Mouse (Mus musculus) midbrain, embryonic 14.5 days (tissue): Measurements from ENCODE around the gene Arrb1. TPM values are rescaled to one million over a fixed set of nuclear protein-coding genes. Genes with fewer than 3 reads are reported as not detected.
A peak's percentile ranks its signal among the peaks of the same experiment; 100 is the strongest.

Experiments
- ATAC-seq: fragments of 200-750 bp; cut with Nextera tagmentation; 2 replicates; pipeline ENCODE4 v1.8.0; 2017; ENCODE audit warnings: moderate number of reproducible peaks, moderate library complexity; ENCODE audit not compliant: low FRiP score, low TSS enrichment
- DNase-seq: peaks from one replicate; pipeline ENCODE4 v3.0.0-alpha.2; 2015
- H3K27ac ChIP-seq: fragments of 300-500 bp; sonication (generic); replicated peaks from 2 replicates; pipeline ENCODE4 v1.5.1; 2014; ENCODE audit warnings: mild to moderate bottlenecking, low read depth, low read length, moderate library complexity
- H3K27me3 ChIP-seq: fragments of 300-500 bp; sonication (generic); 2 replicates; pipeline ENCODE4 v1.6.1; 2014; ENCODE audit warnings: low read length, control low read depth, mixed read lengths; ENCODE audit not compliant: control insufficient read depth, insufficient read depth
- H3K36me3 ChIP-seq: fragments of 300-500 bp; sonication (generic); 2 replicates; pipeline ENCODE4 v1.6.1; 2014; ENCODE audit warnings: low read length, control low read depth; ENCODE audit not compliant: control insufficient read depth, insufficient read depth
- H3K4me1 ChIP-seq: fragments of 300-500 bp; sonication (generic); 2 replicates; pipeline ENCODE4 v1.6.1; 2014; ENCODE audit warnings: mild to moderate bottlenecking, antibody characterized with exemption, low read length, control low read depth; ENCODE audit not compliant: control insufficient read depth, insufficient read depth
- H3K4me2 ChIP-seq: fragments of 300-500 bp; sonication (generic); 2 replicates; pipeline ENCODE4 v1.6.1; 2014; ENCODE audit warnings: mild to moderate bottlenecking, low read length, moderate library complexity
- H3K4me3 ChIP-seq: fragments of 300-500 bp; sonication (generic); replicated peaks from 2 replicates; pipeline ENCODE4 v1.5.1; 2014; ENCODE audit warnings: low read depth, low read length
- H3K9ac ChIP-seq: fragments of 300-500 bp; sonication (generic); replicated peaks from 2 replicates; pipeline ENCODE4 v1.6.1; 2014; ENCODE audit warnings: mild to moderate bottlenecking, low read length, moderate library complexity
- H3K9me3 ChIP-seq: fragments of 300-500 bp; sonication (generic); 2 replicates; pipeline ENCODE4 v1.6.1; 2016; ENCODE audit warnings: low read length, control low read depth, mixed read lengths; ENCODE audit not compliant: control insufficient read depth
- WGBS: fragments of 180-500 bp; shearing (Covaris S2); extraction: QIAGEN DNeasy Blood & Tissue Kit; methylation state at CpG from one replicate; pipeline ENCODE4 v1.1.7; 2014; 5-methylcytosine and 5-hydroxymethylcytosine counted together
- polyA plus RNA-seq: library from polyadenylated mRNA; unstranded; fragments of >200 nt; fragmentation: Nextera tagmentation; extraction: Ambion mirVana; gene quantifications from 2 replicates; pipeline ENCODE4 v1.2.1, GENCODE M21; 2014

The Arrb1 gene
- polyA plus RNA-seq, 1 experiment from 2014 or later, result 10.3 TPM

- 5% methylated on average over 11 of the region's 11 CpGs for WGBS
- peak overlapping the region; percentile 41 for H3K4me2 ChIP-seq
- H3K9me3 ChIP-seq, result no peaks in the 10 kb centered on the region
- DNase-seq (peak; percentile 74), ATAC-seq (no peak)
- no peaks in the 10 kb centered on the region for H3K36me3 ChIP-seq
- H3K9ac ChIP-seq, result peak overlapping the region; percentile 20
- peak overlapping the region; percentile 60 for H3K27ac ChIP-seq
- peaks cover 24% of the 10 kb centered on the region for H3K4me1 ChIP-seq
- H3K27me3 ChIP-seq, result no peaks in the 10 kb centered on the region
- H3K4me3 ChIP-seq, result no peak overlapping the region
These were observed 23.8 kb downstream of the Arrb1 start for GRCm38 (mm10) chr7:99559091-99559490.

GRCm38 (mm10) chr7:99562478-99562877 is 27.2 kb downstream of the Arrb1 start:
- DNase-seq (peak; percentile 51), ATAC-seq (no peak)
- Histone ChIP-seq H3K4me1 (peaks cover 36% of the 10 kb centered on the region), H3K27ac (no peak overlapping the region), H3K9ac (no peak overlapping the region), H3K27me3 (no peaks in the 10 kb centered on the region), H3K4me3 (no peak overlapping the region), H3K9me3 (no peaks in the 10 kb centered on the region), H3K4me2 (no peak overlapping the region), H3K36me3 (no peaks in the 10 kb centered on the region)
- WGBS, result 42% methylated on average over 5 of the region's 5 CpGs

- no peak for DNase-seq
- ATAC-seq, result no peak
- H3K4me1 ChIP-seq, result peaks cover 36% of the 10 kb centered on the region
These were observed 28.0 kb downstream of the Arrb1 start for GRCm38 (mm10) chr7:99563224-99563623.

GRCm38 (mm10) chr7:99565325-99565881 is 30.1 kb downstream of the Arrb1 start:
- peak overlapping the region; percentile 53 for H3K27ac ChIP-seq
- no peak overlapping the region; the same call in 1 of the 2 replicates for H3K9ac ChIP-seq
- 35% methylated on average over 8 of the region's 8 CpGs for WGBS
- ATAC-seq, result 0 out of 2 replicates have a peak, but pooled peaks have one; percentile 11
- peaks cover 27% of the 10 kb centered on the region for H3K4me1 ChIP-seq
- peak; percentile 51 for DNase-seq
- no peaks in the 10 kb centered on the region for H3K27me3 ChIP-seq
- H3K9me3 ChIP-seq, result no peaks in the 10 kb centered on the region
- no peaks in the 10 kb centered on the region for H3K36me3 ChIP-seq
- H3K4me2 ChIP-seq, result no peak overlapping the region
- H3K4me3 ChIP-seq, result no peak overlapping the region

More at GRCm38 (mm10) chr7:99563224-99563623, 28.0 kb downstream of the Arrb1 start:
- no peaks in the 10 kb centered on the region for H3K27me3 ChIP-seq
- H3K27ac ChIP-seq, result no peak overlapping the region
- H3K4me3 ChIP-seq, result no peak overlapping the region
- H3K9ac ChIP-seq, result no peak overlapping the region
- H3K36me3 ChIP-seq, result no peaks in the 10 kb centered on the region
- no peaks in the 10 kb centered on the region for H3K9me3 ChIP-seq
- WGBS, result 53% methylated on average over 7 of the region's 7 CpGs
- H3K4me2 ChIP-seq, result no peak overlapping the region

GRCm38 (mm10) chr7:99570680-99571079 is 35.4 kb downstream of the Arrb1 start:
- Histone ChIP-seq H3K4me2 (no peak overlapping the region), H3K27me3 (no peaks in the 10 kb centered on the region), H3K9ac (no peak overlapping the region), H3K4me1 (no peaks in the 10 kb centered on the region), H3K27ac (no peak overlapping the region), H3K9me3 (no peaks in the 10 kb centered on the region), H3K36me3 (peaks cover 4% of the 10 kb centered on the region; the same call in 1 of the 2 replicates), H3K4me3 (no peak overlapping the region)
- 40% methylated on average over 5 of the region's 5 CpGs for WGBS
- ATAC-seq, result no peak
- DNase-seq, result no peak

- H3K4me3 ChIP-seq, result no peak overlapping the region
- H3K4me1 ChIP-seq, result no peaks in the 10 kb centered on the region
- no peak overlapping the region for H3K27ac ChIP-seq
- H3K36me3 ChIP-seq, result peaks cover 4% of the 10 kb centered on the region; the same call in 1 of the 2 replicates
- no peak overlapping the region for H3K4me2 ChIP-seq
- DNase-seq (no peak), ATAC-seq (no peak)
- 0 out of 2 replicates have a peak overlapping the region, but pooled peaks have one; percentile 4 for H3K9ac ChIP-seq
- 44% methylated on average over 10 of the region's 10 CpGs for WGBS
- H3K9me3 ChIP-seq, result no peaks in the 10 kb centered on the region
- no peaks in the 10 kb centered on the region for H3K27me3 ChIP-seq
These were observed 37.7 kb downstream of the Arrb1 start for GRCm38 (mm10) chr7:99572931-99573330.

- 68% methylated on average over 4 of the region's 4 CpGs for WGBS
These were observed 38.1 kb downstream of the Arrb1 start for GRCm38 (mm10) chr7:99573351-99573750.

GRCm38 (mm10) chr7:99578246-99578645 is 43.0 kb downstream of the Arrb1 start:
- Histone ChIP-seq H3K4me1 (peaks cover 19% of the 10 kb centered on the region), H3K27me3 (no peaks in the 10 kb centered on the region), H3K36me3 (0 out of 2 replicates have a peak, but pooled peaks cover under 1% of the 10 kb centered on the region), H3K4me2 (no peak overlapping the region), H3K9ac (no peak overlapping the region), H3K4me3 (no peak overlapping the region), H3K9me3 (no peaks in the 10 kb centered on the region), H3K27ac (no peak overlapping the region)
- ATAC-seq, result no peak
- 74% methylated on average over 3 of the region's 3 CpGs for WGBS
- no peak for DNase-seq

More at GRCm38 (mm10) chr7:99573351-99573750, 38.1 kb downstream of the Arrb1 start:
- Histone ChIP-seq H3K9me3 (no peaks in the 10 kb centered on the region), H3K9ac (no peak overlapping the region), H3K36me3 (peaks cover 4% of the 10 kb centered on the region; the same call in 1 of the 2 replicates), H3K27me3 (no peaks in the 10 kb centered on the region), H3K4me2 (no peak overlapping the region), H3K4me3 (no peak overlapping the region), H3K4me1 (no peaks in the 10 kb centered on the region), H3K27ac (no peak overlapping the region)
- ATAC-seq (no peak), DNase-seq (no peak)
